Mouse (Mus musculus): ENCODE measurements at regions not wholly inside any gene's neighbourhood (a gene's known extent, or its start where the extent isn't known, plus 50 kb on each side); places are given as distances from the start of the nearest gene placed in this dataset.

GRCm38 (mm10) chr17:15882245-15882644 is 51.4 kb upstream of the Rgmb start:
- H3K27me3 ChIP-seq, result no peaks in the 10 kb centered on the region
- WGBS, result 91% methylated on average over 2 of the region's 2 CpGs
- no peaks in the 10 kb centered on the region for H3K36me3 ChIP-seq
- H3K4me3 ChIP-seq, result no peak overlapping the region
- H3K27ac ChIP-seq (replicated peaks), result no peak overlapping the region
- H3K9ac ChIP-seq, result no peak overlapping the region
- no peaks in the 10 kb centered on the region for H3K4me1 ChIP-seq (replicated peaks)
- no peaks in the 10 kb centered on the region for H3K9me3 ChIP-seq
- ATAC-seq (ENCODE audit: low read depth), result no peak
- no peak overlapping the region for H3K4me2 ChIP-seq
